Mouse (Mus musculus) heart, postnatal 36 days (tissue): ENCODE data around the gene Grap2. TPM values are rescaled to one million over a fixed set of nuclear protein-coding genes. Genes with fewer than 3 reads are reported as not detected.

Source experiments
- DNase-seq, 2 experiments: peaks; one replicate each; pipeline ENCODE4 v3.0.0; 2021 to 2022
- intact Hi-C: fragments of 180-260 bp; cut with DNase I; formaldehyde crosslinking; loops from one replicate; pipeline ENCODE4 v1.15.1; 2025
- total RNA-seq, 2 experiments: library from RNA; stranded (reverse); gene quantifications; 2 replicates each; pipeline ENCODE4 v1.2.3; 2021

Gene Grap2
- total RNA-seq, 2 experiments from 2014 or later: 0.46 to 1.3 TPM

DNA sequence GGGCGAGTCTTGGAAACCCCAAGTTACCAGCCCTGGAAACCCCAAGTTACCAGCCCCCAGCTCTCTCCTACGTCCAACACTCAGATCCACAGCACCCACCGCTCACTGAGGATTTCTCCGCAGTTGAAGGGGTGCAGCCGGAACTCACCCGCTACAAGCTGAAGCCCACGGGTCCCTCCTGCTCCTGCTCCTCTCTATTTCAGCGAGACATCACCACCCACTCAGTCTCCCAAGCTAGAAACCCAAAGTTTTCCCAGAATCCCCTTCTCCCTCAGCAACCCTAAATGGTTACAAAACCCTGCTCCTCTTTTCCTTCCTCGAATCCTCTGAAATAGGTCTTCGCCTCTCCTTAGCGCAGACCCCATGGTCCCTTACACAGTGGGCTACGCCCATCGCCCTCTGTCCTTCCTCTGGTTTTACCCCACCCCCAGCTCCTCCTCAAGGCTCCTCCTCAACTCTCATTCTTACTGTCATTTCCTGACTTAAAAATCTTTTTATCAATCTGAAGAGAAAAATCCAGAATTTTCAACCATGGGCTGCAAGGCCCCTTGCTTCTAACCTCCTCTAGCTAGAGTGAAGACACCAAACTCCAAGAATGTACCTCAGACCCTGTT is 60.0 kb downstream of the Grap2 start:
- intact Hi-C loops: no loop called here
- DNase-seq: no peak

DNA sequence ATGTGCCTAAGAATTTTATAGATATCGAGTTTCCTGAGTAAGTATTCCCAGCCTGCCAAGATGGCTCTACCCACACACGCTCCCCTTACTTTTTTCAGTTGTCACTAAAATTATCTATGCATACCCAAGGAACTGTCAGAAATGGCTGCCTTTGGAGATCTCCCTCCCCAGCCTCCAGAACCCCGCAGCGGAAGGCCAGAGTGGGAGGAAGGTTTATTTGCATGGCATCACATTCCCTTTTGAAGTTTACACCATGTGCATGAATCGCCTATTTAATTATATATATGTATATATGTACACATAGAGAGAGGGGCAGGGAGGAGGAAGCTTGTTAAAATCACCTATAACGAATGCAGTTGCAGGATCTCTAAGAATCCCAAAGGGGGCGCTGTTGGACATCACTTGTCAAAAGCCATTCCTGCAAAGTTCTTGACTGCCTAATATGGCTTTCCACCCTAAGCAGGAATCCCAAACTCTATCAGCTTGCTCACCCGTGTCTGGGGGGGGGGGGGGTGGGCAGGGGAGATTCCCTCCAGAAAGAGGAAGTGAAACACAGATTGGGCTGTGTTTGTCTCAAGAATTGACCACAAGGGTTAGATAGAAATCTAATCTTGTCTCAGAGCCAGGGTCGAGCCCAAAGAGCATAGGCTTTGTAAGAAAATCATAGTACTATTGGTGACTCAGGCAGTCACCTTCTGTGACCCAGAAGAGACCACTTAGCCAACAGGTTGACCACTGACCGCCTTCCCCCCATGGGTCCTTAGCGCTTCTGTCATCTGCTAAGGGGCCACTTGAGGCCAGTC is 62.2 kb downstream of the Grap2 start:
- intact Hi-C loops: loop anchor here (2.0 kb wide), 1 partner anchor 60 kb away; no protein-coding TSS in a partner anchor
- peak in 1 of 2 experiments; percentile 23 for DNase-seq

GRCm38 (mm10) chr15:80636757-80637372 is 64.5 kb downstream of the Grap2 start:
- no peak for DNase-seq
- intact Hi-C loops: no loop called here

GRCm38 (mm10) chr15:80639071-80639702 is 66.8 kb downstream of the Grap2 start:
- intact Hi-C loops: no loop called here
- DNase-seq: no peak

DNA sequence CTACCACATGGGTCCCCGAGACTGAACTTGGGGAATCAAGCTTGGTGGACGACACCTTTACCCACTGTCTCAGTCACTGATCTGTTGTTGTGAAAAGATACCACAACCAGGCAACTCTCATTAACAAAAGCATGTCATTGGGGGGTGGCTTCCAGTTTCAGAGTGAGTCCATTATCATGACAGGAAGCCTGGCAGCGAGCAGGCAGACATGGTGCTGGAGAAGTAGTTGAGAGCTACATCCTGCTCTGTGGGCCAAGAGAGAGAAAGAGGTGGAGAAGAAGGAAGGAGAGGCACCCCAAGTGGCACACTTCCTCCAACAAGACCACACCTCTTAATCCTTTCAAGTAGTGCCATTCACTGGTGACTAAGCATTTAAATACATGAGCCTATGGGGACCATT is 67.5 kb downstream of the Grap2 start:
- no peak for DNase-seq
- intact Hi-C loops: no loop called here

DNA sequence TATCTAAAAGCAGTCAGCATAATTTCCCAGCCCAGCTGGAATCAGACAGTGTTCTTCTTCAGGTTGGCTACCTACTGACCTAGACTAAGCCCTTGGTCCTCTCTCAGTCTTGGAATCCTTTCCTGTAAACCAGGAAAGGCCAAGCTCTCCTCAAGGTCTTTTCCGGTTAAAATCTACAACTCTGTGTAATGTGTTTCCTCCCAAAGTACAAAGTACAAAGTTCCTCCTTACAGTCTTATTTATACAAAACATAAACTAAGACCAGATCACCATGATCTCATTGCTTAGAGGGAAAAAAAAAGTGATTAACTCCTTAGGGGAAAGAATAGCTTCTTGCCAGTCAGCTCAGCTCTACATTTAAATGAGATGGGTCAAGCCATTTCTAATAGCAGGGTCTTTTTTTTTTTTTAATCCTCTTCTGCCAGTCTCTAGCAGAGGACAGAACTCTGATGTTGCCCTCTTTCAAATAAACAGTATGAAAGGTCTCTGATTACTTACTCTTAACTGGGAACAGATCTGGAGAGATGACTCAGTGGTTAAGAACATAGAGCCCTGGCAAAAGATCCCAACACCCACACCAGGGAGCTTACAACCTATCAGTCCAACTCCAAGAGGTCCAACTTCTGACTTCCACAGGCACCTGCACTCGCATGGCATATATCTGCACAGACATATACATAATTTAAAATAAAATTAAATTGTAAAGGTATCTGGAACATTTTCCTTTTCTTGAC is 69.5 kb downstream of the Grap2 start:
- intact Hi-C loops: no loop called here
- DNase-seq: no peak

- intact Hi-C loops: no loop called here
- DNase-seq: no peak
Observed at GRCm38 (mm10) chr15:80645006-80645797, 72.8 kb downstream of the Grap2 start.

GRCm38 (mm10) chr15:80648977-80649606 is 76.7 kb downstream of the Grap2 start:
- intact Hi-C loops: no loop called here
- DNase-seq: no peak

DNA sequence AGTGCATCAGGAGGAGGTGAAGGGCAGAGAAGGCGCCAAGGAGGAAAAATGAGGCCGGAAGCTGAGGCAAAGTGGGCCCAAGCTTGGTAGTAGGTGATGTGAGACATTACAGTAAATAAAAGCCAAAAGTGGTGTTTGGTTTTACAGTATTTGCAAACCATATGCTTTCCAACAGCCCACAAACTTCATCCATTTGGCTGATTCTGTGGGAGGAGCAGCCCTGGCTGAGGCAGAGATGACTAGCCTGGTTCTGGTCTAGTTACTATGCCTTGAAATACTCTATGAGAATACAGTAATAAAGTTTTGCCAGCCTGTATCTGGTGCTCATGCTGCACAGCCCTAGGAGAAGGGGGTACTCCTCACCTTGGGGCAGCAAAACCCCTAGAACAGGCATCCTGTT is 78.0 kb downstream of the Grap2 start:
- intact Hi-C loops: no loop called here
- no peak for DNase-seq

- DNase-seq: no peak
- intact Hi-C loops: no loop called here
Observed at GRCm38 (mm10) chr15:80653865-80654264, 81.5 kb downstream of the Grap2 start.

DNA sequence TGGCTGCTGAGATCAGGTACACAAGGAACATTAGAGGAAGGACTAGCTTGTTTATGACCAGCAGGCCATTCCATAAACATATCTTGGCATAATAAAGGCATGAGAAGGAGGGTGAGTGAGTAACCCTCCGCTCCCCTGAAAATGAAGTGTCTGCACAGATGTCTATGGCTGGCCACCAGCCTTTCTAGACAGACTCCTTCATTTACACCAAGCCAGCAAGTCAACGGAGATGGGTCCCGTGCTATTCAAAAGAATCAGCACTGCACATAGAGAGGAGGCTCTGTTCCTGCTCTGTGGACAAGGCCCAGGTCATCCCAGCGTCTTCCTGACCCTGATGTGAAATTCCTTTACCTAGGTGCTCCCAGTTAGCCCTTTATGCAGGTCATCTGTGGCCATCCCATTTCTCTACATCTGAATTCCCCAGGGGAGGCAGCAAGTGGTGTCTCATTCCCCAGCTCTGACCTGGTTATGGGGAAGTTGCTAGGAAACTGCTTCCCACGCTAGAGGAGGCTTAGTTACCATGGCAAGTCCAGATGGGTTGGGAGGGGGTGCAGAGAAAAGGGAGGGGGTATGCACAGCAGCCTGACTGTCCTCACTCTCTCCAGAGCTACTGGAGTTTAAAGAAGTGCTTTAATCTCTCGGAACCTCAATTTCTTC is 86.5 kb downstream of the Grap2 start:
- intact Hi-C loops: no loop called here
- DNase-seq: no peak

DNA sequence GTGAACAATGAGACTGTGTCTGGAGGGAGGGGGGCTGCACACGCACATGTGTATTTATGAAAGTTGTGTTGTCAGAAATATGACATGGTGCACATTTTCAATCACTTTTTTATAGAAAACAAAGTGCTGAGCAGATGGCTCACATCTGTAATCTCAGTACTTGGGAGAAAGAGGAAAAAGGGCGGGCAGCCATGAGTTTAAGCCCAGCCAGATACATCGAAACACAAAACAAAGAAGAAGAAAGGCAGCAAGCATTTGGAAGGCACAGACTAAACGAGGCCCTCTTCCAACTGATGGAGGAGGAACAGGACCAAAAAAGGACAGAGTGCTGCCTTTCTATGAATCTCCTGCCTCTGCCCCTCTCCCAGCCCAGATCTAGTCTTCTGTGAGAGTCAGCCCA is 88.6 kb downstream of the Grap2 start:
- no peak for DNase-seq
- intact Hi-C loops: no loop called here

DNA sequence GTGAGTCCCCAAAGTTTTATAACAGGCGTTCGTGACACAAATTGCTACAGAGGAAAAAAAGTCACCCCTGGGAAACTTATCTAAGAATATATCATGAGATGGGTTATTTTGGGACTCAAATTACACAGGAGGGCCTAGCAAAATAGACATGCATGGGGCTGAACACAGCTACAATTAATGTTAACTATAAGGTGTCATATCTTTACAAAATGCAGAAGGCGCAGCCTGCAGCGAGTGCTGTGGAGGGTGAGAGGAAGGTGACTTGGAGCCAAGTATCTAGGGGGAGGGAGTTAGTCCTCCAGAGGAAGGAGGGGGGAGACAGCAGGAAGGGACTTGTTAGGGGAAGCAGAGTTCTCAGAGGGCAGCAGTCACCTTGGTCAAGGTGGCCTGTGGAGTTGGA is 92.0 kb downstream of the Grap2 start:
- no peak for DNase-seq
- intact Hi-C loops: no loop called here

DNA sequence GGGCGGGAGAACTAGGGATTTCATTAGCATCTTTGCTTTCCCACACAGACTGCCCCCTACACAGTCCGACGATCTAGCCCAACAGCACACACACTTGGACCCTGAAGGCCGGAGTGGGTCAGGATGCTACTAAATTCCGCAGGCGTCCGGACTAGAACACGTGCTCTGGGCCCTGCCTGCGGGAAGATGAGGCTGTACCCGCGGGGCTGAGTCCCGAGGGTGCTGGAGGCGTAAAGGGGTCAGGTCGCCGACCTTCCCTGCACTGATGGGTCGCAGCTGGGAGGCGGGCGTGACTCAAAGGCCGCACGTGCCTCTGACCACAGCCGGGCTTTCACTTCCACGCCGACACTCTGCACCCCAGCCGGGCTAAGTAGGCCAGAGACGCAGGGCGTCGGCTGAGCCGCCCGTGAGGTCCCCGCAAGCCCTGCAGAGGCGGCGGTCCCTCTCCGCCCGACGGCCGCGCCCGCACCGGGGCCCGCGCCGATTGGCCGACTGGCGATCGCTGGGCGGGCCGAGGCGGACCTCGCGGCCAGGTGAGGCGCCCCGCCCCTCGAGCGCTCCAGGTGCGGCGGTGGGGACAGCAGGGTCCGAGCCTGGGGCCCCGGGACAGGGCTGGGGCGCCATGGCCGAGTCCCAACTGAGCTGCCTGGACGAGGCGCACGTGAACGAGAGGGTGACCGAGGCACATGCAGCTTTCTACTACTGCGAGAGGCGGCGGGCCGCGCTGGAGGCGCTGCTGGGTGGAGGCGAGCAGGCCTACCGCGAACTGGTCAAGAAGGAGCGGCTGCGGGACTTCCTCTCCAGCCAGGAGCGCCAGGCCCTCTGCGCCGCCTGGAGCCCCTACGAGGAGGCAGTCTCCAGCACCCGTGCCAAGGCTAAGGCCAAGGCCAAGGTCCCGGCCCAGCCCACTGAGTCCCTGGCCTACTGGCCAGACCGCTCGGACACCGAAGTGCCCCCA is 99.2 kb downstream of the Grap2 start, which contains the start of gene Fam83f:
Gene Fam83f (plus strand): TSS at position 553 of the 958 bp plus-strand sequence.
- intact Hi-C loops: no loop called here
- DNase-seq: peak; percentile 24 to 40

- intact Hi-C loops: no loop called here
- no peak for DNase-seq
Observed at GRCm38 (mm10) chr15:80672810-80673209, 100.4 kb downstream of the Grap2 start.

GRCm38 (mm10) chr15:80673337-80674095 is 101.1 kb downstream of the Grap2 start:
- no peak for DNase-seq
- intact Hi-C loops: no loop called here

DNA sequence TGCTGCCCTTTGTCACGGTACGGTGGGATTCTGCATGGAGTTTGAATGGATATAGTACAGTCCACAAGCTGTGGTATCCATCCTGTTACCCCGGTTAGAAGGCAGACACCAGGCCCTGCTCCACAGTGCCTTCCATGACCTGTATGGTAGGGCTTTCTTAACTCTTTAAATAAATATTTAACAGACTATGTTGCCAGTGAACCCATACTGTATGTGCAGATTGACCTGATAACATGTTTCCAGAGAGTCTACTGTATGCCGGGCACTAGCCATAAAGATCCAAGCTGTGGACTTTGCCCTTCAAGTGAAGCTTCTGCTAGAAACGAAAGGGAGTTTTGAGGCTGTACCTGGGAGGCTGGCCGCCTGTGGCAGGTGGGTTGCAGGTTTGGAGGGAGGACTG is 102.3 kb downstream of the Grap2 start:
- intact Hi-C loops: no loop called here
- DNase-seq: no peak
